Mouse (Mus musculus): ENCODE results near the gene Kit. TPM values are rescaled to one million over a fixed set of nuclear protein-coding genes. Genes with fewer than 3 reads are reported as not detected.

Gene Kit
- 41.7 and 49.0 TPM in 2 replicates for polyA plus RNA-seq (2015; fragmentation: Nextera tagmentation; extraction: Ambion mirVana)

DNA sequence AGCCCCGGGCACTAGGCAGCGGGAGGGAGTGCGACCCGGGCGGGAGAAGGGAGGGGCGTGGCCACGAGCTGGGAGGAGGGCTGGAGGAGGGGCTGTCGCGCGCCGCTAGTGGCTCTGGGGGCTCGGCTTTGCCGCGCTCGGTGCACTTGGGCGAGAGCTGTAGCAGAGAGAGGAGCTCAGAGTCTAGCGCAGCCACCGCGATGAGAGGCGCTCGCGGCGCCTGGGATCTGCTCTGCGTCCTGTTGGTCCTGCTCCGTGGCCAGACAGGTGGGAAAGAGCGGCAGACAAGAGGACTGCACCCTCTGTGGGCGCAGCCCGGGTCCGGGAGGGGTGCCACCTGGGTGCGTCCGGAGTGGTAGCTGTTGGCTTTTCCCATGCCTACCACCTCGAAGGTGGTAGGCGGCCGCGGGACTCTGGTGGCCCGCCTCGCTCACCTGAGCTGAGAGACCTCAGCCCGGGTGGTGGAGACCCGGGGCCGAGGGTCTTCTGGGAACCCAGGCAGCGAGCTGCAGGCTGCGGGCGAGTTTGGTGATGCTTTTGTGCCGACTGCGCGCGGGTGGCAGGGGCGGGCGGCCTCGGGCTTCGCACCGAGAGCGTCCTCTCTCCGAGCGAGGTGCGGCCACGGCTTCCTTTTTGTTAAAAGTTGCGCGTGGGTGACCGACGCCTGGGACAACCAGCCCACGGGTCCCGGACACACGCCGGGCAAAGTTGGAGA is at the start of gene Kit:
Gene Kit, plus strand, starts transcription at position 65 of the 715 bp plus-strand sequence.
- WGBS: under 1% methylated on average over 64 of the region's 65 CpGs

DNA sequence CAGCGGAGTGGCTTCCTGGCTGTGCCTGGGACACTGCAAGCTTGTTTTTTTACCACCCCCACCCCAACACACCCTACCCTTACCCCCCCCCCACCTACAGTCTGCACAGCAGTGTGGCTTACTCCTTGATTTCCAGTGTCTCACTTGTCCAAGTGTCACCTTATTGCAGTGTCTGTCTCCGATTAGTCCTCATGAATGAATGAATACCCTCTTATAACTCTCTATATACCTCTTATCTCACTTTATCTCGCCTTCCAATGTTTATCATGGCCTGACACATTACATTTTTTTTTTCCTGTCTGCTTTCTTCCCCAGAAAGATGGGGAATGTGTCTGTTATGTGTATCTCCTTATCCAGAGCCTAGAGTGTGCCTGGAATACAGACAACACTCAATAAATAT is 38.6 kb upstream of the Kit start:
- 71% methylated on average over 3 of the region's 3 CpGs for WGBS
- Histone ChIP-seq H3K9ac (ENCODE audit: low read depth, low read length) (no peak overlapping the region), H3K27me3 (ENCODE audit: control insufficient read depth, insufficient read depth, low read depth, low read length) (no peaks in the 10 kb centered on the region), H3K9me3 (replicated peaks; ENCODE audit: control insufficient read depth, low read length, poor library complexity, severe bottlenecking) (no peaks in the 10 kb centered on the region), H3K4me2 (ENCODE audit: low read length) (no peak overlapping the region), H3K36me3 (ENCODE audit: control insufficient read depth, insufficient read depth, low read length) (no peaks in the 10 kb centered on the region), H3K4me3 (ENCODE audit: low read depth, low read length) (no peak overlapping the region), H3K4me1 (ENCODE audit: control insufficient read depth, insufficient read depth, low read length) (no peaks in the 10 kb centered on the region), H3K27ac (ENCODE audit: low read length) (no peak overlapping the region)
- ATAC-seq: no peak

More for the DNA sequence above, at the start of gene Kit:
- Histone ChIP-seq H3K27ac (ENCODE audit: low read length) (peak within 1 kb of the TSS; percentile 79), H3K36me3 (ENCODE audit: control insufficient read depth, insufficient read depth, low read length) (no peaks in the 10 kb centered on the region), H3K4me3 (ENCODE audit: low read depth, low read length) (peak within 1 kb of the TSS; percentile 79), H3K27me3 (ENCODE audit: control insufficient read depth, insufficient read depth, low read depth, low read length) (no peaks in the 10 kb centered on the region; the same call in 1 of the 2 replicates), H3K4me1 (ENCODE audit: control insufficient read depth, insufficient read depth, low read length) (peaks cover 21% of the 10 kb centered on the region), H3K9me3 (replicated peaks; ENCODE audit: control insufficient read depth, low read length, poor library complexity, severe bottlenecking) (no peaks in the 10 kb centered on the region), H3K9ac (ENCODE audit: low read depth, low read length) (peak within 1 kb of the TSS; percentile 86), H3K4me2 (ENCODE audit: low read length) (peak within 1 kb of the TSS; percentile 90)
- ATAC-seq: peak; percentile 93

DNA sequence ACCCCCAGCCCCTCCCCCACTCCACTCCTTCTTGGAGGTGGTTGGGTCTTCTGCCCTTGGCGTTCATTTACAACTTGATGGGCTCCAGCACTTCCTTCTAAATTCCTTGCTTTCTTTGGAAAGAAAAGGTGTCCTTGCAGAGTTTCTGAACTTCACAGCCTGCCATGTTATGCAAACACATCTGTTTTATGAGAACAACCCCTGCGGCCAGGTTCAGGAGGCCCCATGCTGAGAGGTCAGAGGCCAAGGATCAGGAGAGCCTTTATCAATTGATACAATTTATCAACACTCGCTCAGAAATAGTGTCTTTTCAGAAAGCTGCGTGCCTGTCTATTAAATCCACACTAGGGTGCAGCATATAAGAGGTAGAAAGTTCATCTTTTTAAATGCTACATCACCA is 37.0 kb upstream of the Kit start:
- Histone ChIP-seq H3K36me3 (ENCODE audit: control insufficient read depth, insufficient read depth, low read length) (no peaks in the 10 kb centered on the region), H3K4me3 (ENCODE audit: low read depth, low read length) (no peak overlapping the region), H3K27me3 (ENCODE audit: control insufficient read depth, insufficient read depth, low read depth, low read length) (no peaks in the 10 kb centered on the region), H3K27ac (ENCODE audit: low read length) (no peak overlapping the region), H3K9me3 (replicated peaks; ENCODE audit: control insufficient read depth, low read length, poor library complexity, severe bottlenecking) (no peaks in the 10 kb centered on the region), H3K9ac (ENCODE audit: low read depth, low read length) (no peak overlapping the region), H3K4me2 (ENCODE audit: low read length) (no peak overlapping the region), H3K4me1 (ENCODE audit: control insufficient read depth, insufficient read depth, low read length) (no peaks in the 10 kb centered on the region)
- ATAC-seq: no peak
- 26% methylated on average over 4 of the region's 4 CpGs for WGBS

DNA sequence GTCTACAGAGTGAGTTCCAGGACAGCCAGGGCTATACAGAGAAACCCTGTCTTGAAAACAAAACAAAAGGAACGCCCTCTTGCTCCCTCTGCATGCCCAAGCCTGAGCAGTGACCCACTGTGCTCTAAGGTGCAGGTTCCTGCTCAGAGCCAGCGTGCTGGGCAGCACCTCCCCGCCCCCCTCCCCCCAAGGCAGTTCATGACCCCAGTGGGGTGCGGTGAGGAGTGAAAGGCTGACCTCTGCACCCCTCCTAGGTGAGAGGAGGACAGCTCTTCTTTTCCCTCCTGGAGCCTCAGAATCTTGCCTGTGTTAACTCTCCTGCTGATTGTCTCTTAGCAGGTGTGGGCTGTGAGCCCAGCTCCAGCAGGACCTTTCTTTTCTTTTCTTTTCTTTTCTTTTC is 36.3 kb upstream of the Kit start:
- Histone ChIP-seq H3K27ac (ENCODE audit: low read length) (no peak overlapping the region), H3K9ac (ENCODE audit: low read depth, low read length) (no peak overlapping the region), H3K4me1 (ENCODE audit: control insufficient read depth, insufficient read depth, low read length) (no peaks in the 10 kb centered on the region), H3K9me3 (replicated peaks; ENCODE audit: control insufficient read depth, low read length, poor library complexity, severe bottlenecking) (no peaks in the 10 kb centered on the region), H3K4me2 (ENCODE audit: low read length) (no peak overlapping the region), H3K4me3 (ENCODE audit: low read depth, low read length) (no peak overlapping the region), H3K36me3 (ENCODE audit: control insufficient read depth, insufficient read depth, low read length) (no peaks in the 10 kb centered on the region), H3K27me3 (ENCODE audit: control insufficient read depth, insufficient read depth, low read depth, low read length) (no peaks in the 10 kb centered on the region)
- 39% methylated on average over 4 of the region's 4 CpGs for WGBS
- no peak for ATAC-seq

GRCm38 (mm10) chr5:75539098-75539497 is 35.6 kb upstream of the Kit start:
- H3K4me1 ChIP-seq (ENCODE audit: control insufficient read depth, insufficient read depth, low read length): no peaks in the 10 kb centered on the region
- no peaks in the 10 kb centered on the region for H3K27me3 ChIP-seq (ENCODE audit: control insufficient read depth, insufficient read depth, low read depth, low read length)
- 42% methylated on average over 6 of the region's 6 CpGs for WGBS
- H3K4me3 ChIP-seq (ENCODE audit: low read depth, low read length): no peak overlapping the region
- no peaks in the 10 kb centered on the region for H3K36me3 ChIP-seq (ENCODE audit: control insufficient read depth, insufficient read depth, low read length)
- H3K9ac ChIP-seq (ENCODE audit: low read depth, low read length): no peak overlapping the region
- H3K4me2 ChIP-seq (ENCODE audit: low read length): no peak overlapping the region
- H3K9me3 ChIP-seq (replicated peaks; ENCODE audit: control insufficient read depth, low read length, poor library complexity, severe bottlenecking): no peaks in the 10 kb centered on the region
- ATAC-seq: no peak
- no peak overlapping the region for H3K27ac ChIP-seq (ENCODE audit: low read length)

DNA sequence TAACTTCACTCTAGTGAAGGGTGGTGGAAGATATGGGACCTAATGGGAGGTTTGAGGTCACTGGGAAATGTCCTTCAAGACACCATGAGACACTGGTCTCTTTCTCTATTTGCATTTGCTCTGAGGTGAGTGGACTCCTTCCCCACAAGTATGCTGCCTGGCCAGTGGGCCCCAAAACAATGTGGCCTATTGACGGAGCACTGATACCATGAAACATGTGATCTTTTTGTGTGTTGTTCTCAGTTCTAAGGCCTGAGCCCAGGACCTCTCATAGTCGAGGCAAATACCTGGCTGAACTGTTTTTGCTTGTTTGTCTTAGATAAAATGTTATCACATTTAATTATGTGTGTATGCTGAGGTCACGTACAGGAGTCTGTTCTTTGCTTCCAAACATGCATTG is 31.0 kb upstream of the Kit start:
- Histone ChIP-seq H3K36me3 (ENCODE audit: control insufficient read depth, insufficient read depth, low read length) (no peaks in the 10 kb centered on the region), H3K27me3 (ENCODE audit: control insufficient read depth, insufficient read depth, low read depth, low read length) (no peaks in the 10 kb centered on the region), H3K27ac (ENCODE audit: low read length) (no peak overlapping the region), H3K4me2 (ENCODE audit: low read length) (no peak overlapping the region), H3K9me3 (replicated peaks; ENCODE audit: control insufficient read depth, low read length, poor library complexity, severe bottlenecking) (no peaks in the 10 kb centered on the region), H3K4me3 (ENCODE audit: low read depth, low read length) (no peak overlapping the region), H3K4me1 (ENCODE audit: control insufficient read depth, insufficient read depth, low read length) (no peaks in the 10 kb centered on the region), H3K9ac (ENCODE audit: low read depth, low read length) (no peak overlapping the region)
- 87% methylated on average over 3 of the region's 3 CpGs for WGBS
- no peak for ATAC-seq

DNA sequence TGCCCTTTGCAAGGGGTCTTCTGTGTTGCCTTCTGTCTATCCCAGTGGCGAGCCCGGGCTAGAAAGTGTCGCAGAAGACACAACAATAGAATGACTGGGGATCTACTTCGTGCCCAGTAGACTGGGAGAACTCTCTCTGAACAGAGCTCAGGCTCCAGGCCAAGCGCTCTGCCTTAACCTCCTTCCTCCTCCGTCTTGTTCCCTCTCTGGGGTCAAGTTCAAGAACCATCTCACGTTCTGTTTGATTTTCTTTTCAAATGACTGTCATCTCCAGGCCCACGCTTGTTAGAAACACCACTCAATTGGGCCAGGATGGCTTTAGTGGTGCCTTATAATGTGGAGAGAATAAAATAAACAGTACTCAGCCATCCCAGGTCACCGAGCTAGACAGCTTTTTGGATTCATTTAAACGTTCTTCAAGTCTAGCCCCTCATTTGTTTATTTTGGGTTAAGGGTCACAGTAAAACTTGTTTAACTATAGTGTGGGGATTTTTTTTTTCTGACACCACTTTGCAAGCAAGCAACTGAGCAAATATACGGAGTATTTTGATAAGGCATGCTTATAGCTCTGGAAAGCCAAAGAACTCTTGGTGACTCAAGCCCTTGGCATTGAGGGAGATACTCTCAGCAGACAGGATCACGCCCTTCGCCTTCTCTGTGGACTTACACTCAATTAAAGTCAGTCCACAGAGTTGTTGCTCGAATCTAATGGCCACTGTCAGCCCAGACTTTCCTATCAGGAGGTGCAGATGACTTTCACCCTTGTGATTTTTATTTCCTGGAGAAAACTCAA is 30.0 kb upstream of the Kit start:
- Histone ChIP-seq H3K4me2 (ENCODE audit: low read length) (no peak overlapping the region), H3K27ac (ENCODE audit: low read length) (no peak overlapping the region), H3K36me3 (ENCODE audit: control insufficient read depth, insufficient read depth, low read length) (no peaks in the 10 kb centered on the region), H3K27me3 (ENCODE audit: control insufficient read depth, insufficient read depth, low read depth, low read length) (no peaks in the 10 kb centered on the region), H3K4me1 (ENCODE audit: control insufficient read depth, insufficient read depth, low read length) (no peaks in the 10 kb centered on the region), H3K9me3 (replicated peaks; ENCODE audit: control insufficient read depth, low read length, poor library complexity, severe bottlenecking) (no peaks in the 10 kb centered on the region), H3K9ac (ENCODE audit: low read depth, low read length) (no peak overlapping the region), H3K4me3 (ENCODE audit: low read depth, low read length) (no peak overlapping the region)
- no peak for ATAC-seq
- WGBS: 83% methylated on average over 14 of the region's 14 CpGs

DNA sequence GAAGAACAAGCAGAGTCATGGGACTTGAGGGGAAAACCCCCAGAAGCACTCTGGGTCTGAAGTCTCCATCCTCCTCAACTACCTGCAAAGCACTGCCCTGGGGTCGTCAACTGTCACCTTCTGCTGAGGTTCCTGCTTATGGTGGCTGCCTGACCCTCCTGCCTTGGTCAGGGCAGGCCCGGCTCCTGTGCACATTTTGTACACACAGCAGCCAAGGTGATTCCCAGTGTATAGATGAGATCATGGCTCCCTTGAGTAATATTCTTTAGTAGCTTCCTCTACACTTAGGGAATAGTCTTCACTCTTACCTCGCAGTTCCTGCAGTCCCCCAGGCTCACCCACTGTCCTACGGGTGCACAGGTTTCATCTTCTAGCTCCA is 29.5 kb upstream of the Kit start:
- Histone ChIP-seq H3K27ac (ENCODE audit: low read length) (no peak overlapping the region), H3K27me3 (ENCODE audit: control insufficient read depth, insufficient read depth, low read depth, low read length) (no peaks in the 10 kb centered on the region), H3K4me1 (ENCODE audit: control insufficient read depth, insufficient read depth, low read length) (no peaks in the 10 kb centered on the region), H3K36me3 (ENCODE audit: control insufficient read depth, insufficient read depth, low read length) (no peaks in the 10 kb centered on the region), H3K9me3 (replicated peaks; ENCODE audit: control insufficient read depth, low read length, poor library complexity, severe bottlenecking) (no peaks in the 10 kb centered on the region), H3K9ac (ENCODE audit: low read depth, low read length) (no peak overlapping the region), H3K4me3 (ENCODE audit: low read depth, low read length) (no peak overlapping the region), H3K4me2 (ENCODE audit: low read length) (no peak overlapping the region)
- 85% methylated on average over 4 of the region's 4 CpGs for WGBS
- no peak for ATAC-seq

- ATAC-seq: no peak
- Histone ChIP-seq H3K27me3 (ENCODE audit: control insufficient read depth, insufficient read depth, low read depth, low read length) (no peaks in the 10 kb centered on the region), H3K9me3 (replicated peaks; ENCODE audit: control insufficient read depth, low read length, poor library complexity, severe bottlenecking) (no peaks in the 10 kb centered on the region), H3K27ac (ENCODE audit: low read length) (no peak overlapping the region), H3K36me3 (ENCODE audit: control insufficient read depth, insufficient read depth, low read length) (no peaks in the 10 kb centered on the region), H3K4me2 (ENCODE audit: low read length) (no peak overlapping the region), H3K4me1 (ENCODE audit: control insufficient read depth, insufficient read depth, low read length) (no peaks in the 10 kb centered on the region), H3K4me3 (ENCODE audit: low read depth, low read length) (no peak overlapping the region), H3K9ac (ENCODE audit: low read depth, low read length) (no peak overlapping the region)
- WGBS: 87% methylated on average over 3 of the region's 3 CpGs
These were observed 21.7 kb upstream of the Kit start for GRCm38 (mm10) chr5:75553021-75553420.
